Mouse (Mus musculus) forebrain, embryonic 14.5 days (tissue): ENCODE data around the gene Uck2. TPM values are rescaled to one million over a fixed set of nuclear protein-coding genes. Genes with fewer than 3 reads are reported as not detected.
A peak's percentile ranks its signal among the peaks of the same experiment; 100 is the strongest.

Source experiments
- ATAC-seq: fragments of 200-750 bp; cut with Nextera tagmentation; 2 replicates; pipeline ENCODE4 v1.8.0; 2017; ENCODE audit warnings: mild to moderate bottlenecking, moderate library complexity
- DNase-seq: peaks from one replicate; pipeline ENCODE4 v3.0.0-alpha.2; 2015; ENCODE audit warnings: low spot score
- H3K27ac ChIP-seq: fragments of 300-500 bp; sonication (generic); 2 replicates; pipeline ENCODE4 v1.5.1; 2014; ENCODE audit warnings: low read depth, mild to moderate bottlenecking, control low read depth, low read length, moderate library complexity
- H3K27me3 ChIP-seq: fragments of 300-500 bp; sonication (generic); replicated peaks from 2 replicates; pipeline ENCODE4 v1.6.1; 2014; ENCODE audit warnings: low read length, control low read depth, mixed read lengths; ENCODE audit not compliant: control insufficient read depth, insufficient read depth
- H3K36me3 ChIP-seq: fragments of 300-500 bp; sonication (generic); 2 replicates; pipeline ENCODE4 v1.6.1; 2014; ENCODE audit warnings: low read length, control low read depth; ENCODE audit not compliant: control insufficient read depth, insufficient read depth
- H3K4me1 ChIP-seq: fragments of 300-500 bp; sonication (generic); 2 replicates; pipeline ENCODE4 v1.6.1; 2014; ENCODE audit warnings: antibody characterized with exemption, low read length, control low read depth; ENCODE audit not compliant: control insufficient read depth, insufficient read depth
- H3K4me2 ChIP-seq: fragments of 300-500 bp; sonication (generic); 2 replicates; pipeline ENCODE4 v1.6.1; 2014; ENCODE audit warnings: mild to moderate bottlenecking, control low read depth, low read length
- H3K4me3 ChIP-seq: fragments of 300-500 bp; sonication (generic); 2 replicates; pipeline ENCODE4 v1.5.1; 2014; ENCODE audit warnings: low read depth, low read length, control low read depth
- H3K9ac ChIP-seq: fragments of 300-500 bp; sonication (generic); 2 replicates; pipeline ENCODE4 v1.6.1; 2014; ENCODE audit warnings: mild to moderate bottlenecking, low read length, control low read depth, moderate library complexity
- H3K9me3 ChIP-seq: fragments of 300-500 bp; sonication (generic); replicated peaks from 2 replicates; pipeline ENCODE4 v1.6.1; 2016; ENCODE audit warnings: low read length, control low read depth, mixed read lengths; ENCODE audit not compliant: control insufficient read depth
- WGBS: fragments of 180-500 bp; shearing (Covaris S2); extraction: QIAGEN DNeasy Blood & Tissue Kit; methylation state at CpG from one replicate; pipeline ENCODE4 v1.1.7; 2014; 5-methylcytosine and 5-hydroxymethylcytosine counted together
- polyA plus RNA-seq: library from polyadenylated mRNA; unstranded; fragments of >200 nt; fragmentation: Nextera tagmentation; extraction: Ambion mirVana; gene quantifications from 2 replicates; pipeline ENCODE4 v1.2.1, GENCODE M21; 2014

Uck2 gene
- polyA plus RNA-seq, 1 experiment from 2014 or later = 54.1 TPM

DNA sequence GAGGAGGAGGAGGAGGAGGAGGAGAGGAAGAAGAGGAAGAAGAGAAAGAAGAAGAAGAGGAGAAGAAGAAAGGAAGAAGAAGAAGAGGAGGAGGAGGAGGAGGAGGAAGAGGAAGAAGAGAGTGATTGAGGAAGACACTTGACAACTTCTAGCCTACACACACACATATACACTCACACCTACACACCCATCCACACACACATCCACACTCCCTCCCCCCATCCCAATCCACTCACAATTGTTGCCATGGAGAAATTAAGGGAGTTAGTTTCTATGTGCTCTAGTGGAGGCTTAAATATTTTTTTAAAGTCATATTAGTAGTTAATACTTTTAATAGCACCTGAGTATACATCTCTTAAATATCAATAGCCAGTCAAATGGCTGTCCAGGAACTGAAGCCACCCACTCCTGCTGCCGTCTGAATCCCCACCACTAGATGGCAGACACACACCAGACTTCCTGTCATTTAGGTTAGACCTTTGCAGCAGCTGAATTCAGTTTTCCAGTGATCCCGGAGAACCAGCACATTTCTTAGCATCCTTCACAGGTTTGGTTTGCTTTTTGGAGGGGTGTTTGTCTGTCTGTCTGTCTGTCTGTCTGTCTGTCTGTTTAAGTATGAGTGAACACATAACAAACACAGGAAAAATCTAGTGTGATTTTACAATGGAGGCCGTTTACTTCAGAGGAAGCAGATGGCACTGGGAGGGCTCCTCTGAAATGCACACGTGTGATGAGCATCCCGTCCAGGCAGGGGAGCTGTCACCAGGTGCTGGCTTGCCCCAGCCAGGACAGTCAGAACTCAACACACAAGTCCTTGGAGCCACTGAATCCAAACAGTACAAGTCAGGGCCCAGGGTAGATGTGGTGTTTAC is 64.6 kb downstream of the Uck2 start:
- Histone ChIP-seq H3K4me3 (no peak overlapping the region), H3K36me3 (peaks cover 19% of the 10 kb centered on the region), H3K27ac (no peak overlapping the region), H3K4me2 (no peak overlapping the region), H3K27me3 (no peaks in the 10 kb centered on the region), H3K4me1 (no peaks in the 10 kb centered on the region), H3K9me3 (no peaks in the 10 kb centered on the region), H3K9ac (peak overlapping the region; percentile 33; the same call in 1 of the 2 replicates)
- peak; percentile 83 for ATAC-seq
- DNase-seq = peak; percentile 87
- 2% methylated on average over 5 of the region's 5 CpGs for WGBS

- Histone ChIP-seq H3K27ac (no peak overlapping the region), H3K9ac (no peak overlapping the region), H3K27me3 (no peaks in the 10 kb centered on the region), H3K36me3 (no peaks in the 10 kb centered on the region), H3K4me2 (no peak overlapping the region), H3K4me1 (no peaks in the 10 kb centered on the region), H3K9me3 (no peaks in the 10 kb centered on the region), H3K4me3 (no peak overlapping the region)
- DNase-seq (no peak), ATAC-seq (no peak)
- 88% methylated on average over 3 of the region's 3 CpGs for whole genome bisulfite sequencing
Observed at GRCm38 (mm10) chr1:167215460-167215859, 69.7 kb downstream of the Uck2 start.

GRCm38 (mm10) chr1:167212710-167213109 is 72.4 kb downstream of the Uck2 start:
- peak; percentile 13; the same call in 1 of the 2 replicates for ATAC-seq
- Histone ChIP-seq H3K9me3 (no peaks in the 10 kb centered on the region), H3K4me2 (no peak overlapping the region), H3K27ac (no peak overlapping the region), H3K4me1 (no peaks in the 10 kb centered on the region), H3K36me3 (no peaks in the 10 kb centered on the region), H3K4me3 (no peak overlapping the region), H3K27me3 (no peaks in the 10 kb centered on the region), H3K9ac (no peak overlapping the region)
- no peak for DNase-seq
- 94% methylated on average over 1 of the region's 1 CpGs for WGBS

GRCm38 (mm10) chr1:167211979-167212614 is 73.0 kb downstream of the Uck2 start:
- Histone ChIP-seq H3K36me3 (no peaks in the 10 kb centered on the region), H3K4me1 (no peaks in the 10 kb centered on the region), H3K27me3 (no peaks in the 10 kb centered on the region), H3K4me2 (peak overlapping the region; percentile 24; the same call in 1 of the 2 replicates), H3K9me3 (no peaks in the 10 kb centered on the region), H3K4me3 (no peak overlapping the region), H3K27ac (no peak overlapping the region), H3K9ac (peak overlapping the region; percentile 18; the same call in 1 of the 2 replicates)
- ATAC-seq = peak; percentile 85
- WGBS = 23% methylated on average over 7 of the region's 7 CpGs
- DNase-seq = peak; percentile 82

GRCm38 (mm10) chr1:167208816-167209215 is 76.3 kb downstream of the Uck2 start:
- no peak overlapping the region for H3K27ac ChIP-seq

GRCm38 (mm10) chr1:167205177-167205750 is 79.9 kb downstream of the Uck2 start:
- Histone ChIP-seq H3K4me2 (no peak overlapping the region), H3K4me3 (no peak overlapping the region), H3K4me1 (no peaks in the 10 kb centered on the region), H3K9ac (no peak overlapping the region), H3K9me3 (no peaks in the 10 kb centered on the region), H3K27ac (no peak overlapping the region), H3K36me3 (no peaks in the 10 kb centered on the region), H3K27me3 (no peaks in the 10 kb centered on the region)
- DNase-seq (no peak), ATAC-seq (no peak)
- WGBS = 80% methylated on average over 8 of the region's 8 CpGs

More at GRCm38 (mm10) chr1:167208816-167209215, 76.3 kb downstream of the Uck2 start:
- Histone ChIP-seq H3K9me3 (no peaks in the 10 kb centered on the region), H3K27me3 (no peaks in the 10 kb centered on the region), H3K4me3 (no peak overlapping the region), H3K4me2 (no peak overlapping the region), H3K36me3 (no peaks in the 10 kb centered on the region), H3K9ac (no peak overlapping the region), H3K4me1 (no peaks in the 10 kb centered on the region)
- 10% methylated on average over 4 of the region's 4 CpGs for WGBS
- DNase-seq (peak; percentile 25), ATAC-seq (peak; percentile 29; the same call in 1 of the 2 replicates)

- WGBS = 93% methylated on average over 1 of the region's 1 CpGs
- Histone ChIP-seq H3K9me3 (no peaks in the 10 kb centered on the region), H3K4me3 (no peak overlapping the region), H3K27me3 (no peaks in the 10 kb centered on the region), H3K4me2 (no peak overlapping the region), H3K9ac (no peak overlapping the region), H3K27ac (no peak overlapping the region), H3K36me3 (no peaks in the 10 kb centered on the region), H3K4me1 (no peaks in the 10 kb centered on the region)
- DNase-seq (no peak), ATAC-seq (no peak)
Observed at GRCm38 (mm10) chr1:167204421-167204820, 80.7 kb downstream of the Uck2 start.

- ATAC-seq = peak; percentile 89
- Histone ChIP-seq H3K9me3 (no peaks in the 10 kb centered on the region), H3K27ac (peak overlapping the region; percentile 3; the same call in 1 of the 2 replicates), H3K9ac (no peak overlapping the region), H3K4me3 (no peak overlapping the region), H3K4me1 (no peaks in the 10 kb centered on the region), H3K36me3 (no peaks in the 10 kb centered on the region), H3K4me2 (no peak overlapping the region), H3K27me3 (no peaks in the 10 kb centered on the region)
- 6% methylated on average over 8 of the region's 8 CpGs for WGBS
- DNase-seq = peak; percentile 82
Observed at GRCm38 (mm10) chr1:167194766-167195165, 90.4 kb downstream of the Uck2 start.
